Mouse (Mus musculus): ENCODE results near the gene 6430550D23Rik.

Gene 6430550D23Rik

GRCm38 (mm10) chr2:156007888-156008532 is at the start of gene 6430550D23Rik, which contains the start of gene Ergic3:
6430550D23Rik (minus strand) TSS chr2:156007977.
Ergic3 (plus strand) TSS chr2:156008045.
- DNase-seq (ENCODE audit: low read depth, low spot score): peak; percentile 94

GRCm38 (mm10) chr2:156052816-156053215 is 45.0 kb upstream of the 6430550D23Rik start, which contains the start of gene Fer1l4:
Fer1l4 (minus strand) TSS chr2:156052947.
- DNase-seq (ENCODE audit: low read depth, low spot score): no peak

- DNase-seq (ENCODE audit: low read depth, low spot score): no peak
Observed at GRCm38 (mm10) chr2:156047929-156048328, 40.2 kb upstream of the 6430550D23Rik start.

DNA sequence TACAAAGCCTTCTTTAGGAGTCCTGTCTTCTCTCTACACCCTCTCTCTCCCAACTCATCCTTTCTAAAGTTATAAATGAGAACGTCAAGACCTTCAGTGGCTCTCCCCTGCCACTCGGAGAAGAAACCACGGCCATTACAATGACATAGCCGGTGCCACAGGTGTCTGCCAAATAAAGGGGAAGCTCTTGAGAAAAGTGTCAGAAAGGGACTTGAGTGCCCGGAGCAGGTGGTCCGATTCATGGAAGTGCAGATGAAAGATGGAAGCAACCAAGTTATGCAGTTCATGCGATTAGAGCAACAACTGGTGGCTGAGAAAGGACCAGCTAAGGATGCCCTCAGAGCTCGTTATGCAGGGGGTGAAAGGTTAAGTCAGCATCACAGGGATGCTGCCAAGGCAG is 35.1 kb upstream of the 6430550D23Rik start:
- no peak for DNase-seq (ENCODE audit: low read depth, low spot score)

GRCm38 (mm10) chr2:156039390-156039789 is 31.6 kb upstream of the 6430550D23Rik start:
- DNase-seq (ENCODE audit: low read depth, low spot score): no peak

DNA sequence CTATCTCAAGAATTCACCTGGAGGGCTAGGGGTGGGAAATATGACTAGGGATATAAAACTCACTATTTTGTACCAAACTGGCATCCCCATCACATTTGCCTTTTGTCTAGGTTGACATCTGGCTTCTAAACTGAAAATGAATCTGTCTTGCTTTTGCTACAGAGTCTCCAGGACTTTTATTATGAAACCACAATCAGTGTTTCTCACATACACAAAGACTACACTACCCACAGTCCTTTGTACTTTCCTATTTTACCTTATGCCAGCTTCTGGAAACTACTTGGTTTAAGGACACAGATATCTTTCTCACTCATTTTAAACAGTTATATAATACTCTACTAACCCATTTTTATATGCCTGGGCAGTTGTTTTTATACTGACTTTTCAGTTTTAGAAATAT is 17.7 kb upstream of the 6430550D23Rik start:
- DNase-seq (ENCODE audit: low read depth, low spot score): no peak

- DNase-seq (ENCODE audit: low read depth, low spot score): no peak
Observed at GRCm38 (mm10) chr2:156021765-156022164, 14.0 kb upstream of the 6430550D23Rik start.

DNA sequence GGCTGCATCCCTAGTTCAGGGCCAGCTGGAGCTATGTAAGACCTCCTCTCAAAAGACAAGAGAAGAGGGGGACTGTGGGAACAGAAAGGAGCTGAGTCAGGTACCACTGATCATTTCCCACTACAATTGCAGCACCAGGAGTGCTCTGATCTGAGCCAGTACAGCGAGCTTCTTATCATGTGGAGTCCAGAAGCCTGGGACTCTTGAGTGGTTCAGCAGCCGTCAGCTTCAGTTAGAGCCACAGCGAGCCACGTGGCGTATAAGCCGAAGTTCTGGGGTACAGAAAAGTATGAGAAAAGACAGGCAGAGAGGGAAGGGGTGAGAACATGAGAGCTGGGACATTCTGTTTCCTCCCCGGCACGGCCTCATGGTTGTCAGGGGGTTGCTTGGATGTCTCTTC is 13.4 kb upstream of the 6430550D23Rik start:
- no peak for DNase-seq (ENCODE audit: low read depth, low spot score)

DNA sequence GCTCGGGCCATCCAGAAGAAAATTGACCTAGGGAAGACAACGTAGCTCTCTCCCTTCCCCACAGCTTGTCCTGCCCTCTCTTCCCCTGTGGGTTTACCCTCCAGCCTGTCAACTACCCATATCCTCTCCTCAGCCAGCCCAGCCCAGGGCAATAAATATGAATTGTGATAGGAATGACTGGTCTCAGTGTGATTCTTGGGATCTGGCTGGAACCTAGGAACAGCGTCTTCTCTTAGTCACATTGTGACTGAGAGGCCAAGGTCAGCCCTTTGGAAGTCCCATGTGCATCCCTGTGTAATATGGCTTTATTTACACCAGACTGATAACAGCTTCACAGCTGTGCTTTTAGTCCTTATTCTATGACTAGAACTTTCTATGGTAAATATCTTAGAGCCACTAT is 10.3 kb upstream of the 6430550D23Rik start:
- DNase-seq (ENCODE audit: low read depth, low spot score): no peak

DNA sequence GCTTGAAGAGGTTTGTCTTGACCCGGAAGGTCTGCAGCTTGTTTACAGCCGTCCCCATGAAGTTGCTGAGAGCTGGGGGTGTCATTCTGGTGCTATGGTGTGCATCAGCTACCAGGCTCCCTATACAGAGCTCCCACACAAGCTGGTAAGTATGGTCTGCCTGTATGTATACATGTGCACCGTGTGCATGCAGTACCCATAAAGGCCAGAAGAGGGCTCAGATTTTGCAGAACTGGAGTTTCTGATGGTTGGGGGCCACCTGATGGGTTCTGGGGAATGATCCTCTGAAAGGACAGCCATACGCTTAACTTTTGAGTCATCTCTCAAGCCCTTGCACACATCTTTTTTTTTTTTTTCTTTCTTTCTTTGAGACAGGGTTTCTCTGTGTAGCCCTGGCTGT is 2.4 kb downstream of the 6430550D23Rik start:
- no peak for DNase-seq (ENCODE audit: low read depth, low spot score)

GRCm38 (mm10) chr2:155991863-155992321 is 15.9 kb downstream of the 6430550D23Rik start:
- DNase-seq (ENCODE audit: low read depth, low spot score): peak; percentile 14

- DNase-seq (ENCODE audit: low read depth, low spot score): no peak
Observed at GRCm38 (mm10) chr2:155991151-155991550, 16.6 kb downstream of the 6430550D23Rik start.

- no peak for DNase-seq (ENCODE audit: low read depth, low spot score)
Observed at GRCm38 (mm10) chr2:155989085-155989484, 18.7 kb downstream of the 6430550D23Rik start.

GRCm38 (mm10) chr2:155987131-155987530 is 20.6 kb downstream of the 6430550D23Rik start:
- DNase-seq (ENCODE audit: low read depth, low spot score): no peak

DNA sequence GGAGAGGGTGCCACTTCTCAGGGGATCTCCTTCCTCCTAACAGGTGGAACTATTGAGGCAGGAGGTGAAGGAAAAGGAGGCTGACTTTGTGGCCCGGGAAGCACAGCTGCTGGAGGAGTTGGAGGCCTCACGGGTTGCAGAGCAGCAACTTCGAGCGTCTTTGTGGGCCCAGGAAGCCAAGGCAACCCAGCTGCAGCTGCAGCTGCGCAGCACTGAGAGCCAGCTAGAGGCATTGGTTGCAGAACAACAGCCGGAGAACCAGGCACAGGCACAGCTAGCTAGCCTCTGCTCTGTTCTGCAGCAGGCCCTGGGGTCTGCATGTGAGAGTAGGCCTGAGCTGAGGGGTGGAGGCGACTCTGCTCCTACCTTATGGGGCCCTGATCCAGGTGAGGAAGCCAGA is 22.0 kb downstream of the 6430550D23Rik start:
- DNase-seq (ENCODE audit: low read depth, low spot score): no peak

DNA sequence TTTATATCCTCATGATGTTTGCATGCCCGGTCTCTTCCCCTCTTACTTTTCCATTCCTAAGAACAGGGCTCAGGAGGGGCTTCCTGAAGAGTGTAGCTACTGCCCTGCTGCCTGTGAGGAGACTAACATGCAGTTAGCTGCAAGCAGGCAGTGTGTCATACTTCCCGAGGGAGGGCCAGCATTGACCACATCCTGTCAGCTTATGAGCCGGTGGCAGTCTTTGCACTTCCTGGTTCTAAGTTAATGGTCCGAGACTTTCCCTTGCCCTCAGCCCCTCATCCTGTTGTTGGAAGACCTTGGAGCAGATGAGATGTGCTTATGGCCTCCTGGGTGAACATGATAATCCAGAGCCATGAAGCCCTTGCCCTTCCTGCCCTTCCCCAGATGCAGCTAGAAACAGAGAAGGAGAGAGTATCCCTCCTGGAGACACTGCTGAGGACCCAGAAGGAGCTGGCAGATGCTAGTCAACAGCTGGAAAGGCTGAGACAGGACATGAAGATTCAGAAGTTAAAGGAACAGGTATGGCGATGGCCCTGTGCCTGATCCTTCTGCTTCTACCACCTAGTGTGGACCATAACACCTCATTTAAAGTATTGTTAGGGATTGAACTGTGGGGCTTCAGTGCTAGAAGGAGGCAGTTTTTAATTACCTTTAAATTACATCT is 28.3 kb downstream of the 6430550D23Rik start:
- DNase-seq (ENCODE audit: low read depth, low spot score): no peak

- no peak for DNase-seq (ENCODE audit: low read depth, low spot score)
Observed at GRCm38 (mm10) chr2:155974087-155974731, 33.6 kb downstream of the 6430550D23Rik start.

DNA sequence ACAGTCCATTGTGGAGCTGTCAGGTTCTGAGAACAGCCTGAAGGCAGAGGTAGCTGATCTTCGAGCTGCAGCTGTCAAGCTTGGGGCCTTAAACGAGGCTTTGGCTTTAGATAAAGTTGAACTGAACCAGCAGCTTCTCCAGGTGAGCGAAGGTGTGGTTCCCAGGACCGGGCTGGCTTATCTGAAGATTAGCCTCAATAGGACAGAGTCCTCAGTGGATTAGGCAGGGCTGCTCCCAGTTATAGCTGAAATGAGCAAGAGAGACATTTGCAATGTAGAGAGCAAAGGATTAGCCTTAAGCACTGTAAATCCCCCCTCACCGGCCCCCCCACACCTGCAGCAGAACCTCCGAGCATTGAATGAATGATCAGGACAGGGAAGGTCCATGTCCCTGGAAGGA is 34.4 kb downstream of the 6430550D23Rik start:
- no peak for DNase-seq (ENCODE audit: low read depth, low spot score)

GRCm38 (mm10) chr2:155962991-155963390 is 44.8 kb downstream of the 6430550D23Rik start:
- no peak for DNase-seq (ENCODE audit: low read depth, low spot score)

- DNase-seq (ENCODE audit: low read depth, low spot score): no peak
Observed at GRCm38 (mm10) chr2:155961862-155962261, 45.9 kb downstream of the 6430550D23Rik start.

- no peak for DNase-seq (ENCODE audit: low read depth, low spot score)
Observed at GRCm38 (mm10) chr2:155959981-155960380, 47.8 kb downstream of the 6430550D23Rik start.

All from brain, embryonic 18.5 days (tissue).